Mouse (Mus musculus): ENCODE measurements around the gene Dip2c. TPM values are rescaled to one million over a fixed set of nuclear protein-coding genes. Genes with fewer than 3 reads are reported as not detected.

Dip2c gene
- total RNA-seq, 4 experiments from 2014 or later, result 38.1 to 45.2 (median 41.7) TPM

DNA sequence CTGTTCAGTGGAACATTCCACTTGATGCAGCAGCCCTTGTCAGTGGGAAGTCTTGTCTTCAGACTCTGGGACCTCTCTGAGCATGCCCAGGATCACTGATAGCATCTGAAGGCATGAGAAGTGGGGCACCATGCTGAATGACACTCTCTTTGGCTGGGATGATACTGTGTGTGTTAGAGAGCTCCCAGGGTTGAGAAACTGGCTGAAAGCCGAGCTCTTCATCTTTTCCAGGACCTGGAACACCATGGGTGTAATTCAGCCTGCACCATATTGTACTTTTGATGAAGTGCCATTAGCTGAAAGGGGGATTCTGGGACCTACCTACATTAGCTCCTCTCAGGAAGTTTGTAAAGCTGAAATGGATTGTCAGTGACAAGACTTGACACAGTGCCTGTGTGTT is 146.5 kb downstream of the Dip2c start:
- DNase-seq (ENCODE audit: low spot score), result no peak

DNA sequence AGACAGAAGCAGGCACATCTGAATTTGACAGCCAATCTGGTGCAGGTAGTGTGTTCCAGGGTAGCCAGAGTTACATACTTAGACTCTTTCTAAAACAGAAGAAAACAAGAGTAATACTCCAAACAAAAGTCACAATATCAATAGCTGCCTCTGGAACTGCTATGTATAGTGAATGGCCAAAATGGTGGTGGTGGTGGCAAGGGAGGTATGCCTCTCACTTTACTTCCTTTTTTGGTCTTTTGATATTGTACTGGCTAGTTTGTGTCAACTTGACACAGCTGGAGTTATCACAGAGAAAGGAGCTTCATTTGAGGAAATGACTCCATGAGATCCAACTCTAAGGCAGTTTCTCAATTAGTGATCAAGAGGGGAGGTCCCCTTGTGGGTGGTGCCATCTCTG is 148.1 kb downstream of the Dip2c start:
- DNase-seq (ENCODE audit: low spot score), result no peak

DNA sequence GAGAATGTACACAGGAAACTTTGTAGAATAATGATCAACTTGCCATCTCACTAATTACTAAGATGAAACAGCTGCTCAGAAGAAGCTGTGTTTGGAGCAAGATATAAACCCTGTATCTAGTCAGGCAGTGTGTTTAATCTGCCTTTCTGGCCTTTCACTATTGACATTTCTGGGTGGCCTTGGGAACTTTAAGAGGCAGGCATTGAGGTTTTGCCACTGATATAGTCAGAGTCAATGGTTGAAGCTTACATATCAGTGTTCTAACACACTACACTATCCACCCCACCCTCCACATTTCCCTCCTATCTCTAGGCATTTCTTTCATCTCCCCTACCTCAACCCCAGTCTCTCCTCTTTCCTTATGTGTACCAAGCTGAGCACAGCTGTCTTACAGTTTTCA is 149.9 kb downstream of the Dip2c start:
- DNase-seq (ENCODE audit: low spot score), result no peak

DNA sequence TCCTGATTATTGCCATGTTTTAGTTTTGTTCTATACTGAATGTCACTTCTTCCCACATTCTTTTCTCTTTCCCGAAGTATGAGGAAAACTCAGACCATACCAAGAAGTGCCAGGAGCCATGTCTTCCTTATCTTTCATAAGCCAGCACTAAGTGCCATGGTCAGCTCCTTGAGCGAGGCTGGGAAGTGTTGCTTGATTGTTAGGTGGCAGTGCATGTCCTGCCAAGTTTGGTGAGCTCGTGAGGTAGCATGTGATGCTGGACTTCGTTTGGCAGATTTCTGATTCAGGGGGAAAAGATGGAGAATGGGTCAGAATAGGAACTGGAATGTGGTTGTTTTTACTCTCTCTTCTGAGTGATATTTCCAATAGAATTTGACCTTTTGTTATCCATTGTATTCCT is 150.5 kb downstream of the Dip2c start:
- no peak for DNase-seq (ENCODE audit: low spot score)

DNA sequence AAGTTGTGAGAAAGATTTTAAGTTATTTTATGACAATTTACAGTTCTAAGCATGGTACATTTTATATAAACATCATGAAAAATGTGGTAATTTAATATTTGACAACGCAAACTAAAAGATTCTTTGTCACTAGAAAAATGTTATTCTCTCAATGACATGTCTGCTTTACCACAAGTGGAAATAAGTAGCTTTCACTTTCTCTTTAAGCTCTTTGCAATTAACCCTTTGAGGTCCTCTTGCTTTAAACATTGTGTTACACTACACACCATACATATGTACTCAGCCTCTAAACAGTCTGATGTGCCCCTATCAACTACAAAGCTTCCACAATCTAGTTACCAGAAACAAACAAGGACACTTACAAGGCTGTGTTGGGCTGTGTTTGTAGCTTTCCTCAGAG is 153.6 kb downstream of the Dip2c start:
- DNase-seq (ENCODE audit: low spot score), result no peak

DNA sequence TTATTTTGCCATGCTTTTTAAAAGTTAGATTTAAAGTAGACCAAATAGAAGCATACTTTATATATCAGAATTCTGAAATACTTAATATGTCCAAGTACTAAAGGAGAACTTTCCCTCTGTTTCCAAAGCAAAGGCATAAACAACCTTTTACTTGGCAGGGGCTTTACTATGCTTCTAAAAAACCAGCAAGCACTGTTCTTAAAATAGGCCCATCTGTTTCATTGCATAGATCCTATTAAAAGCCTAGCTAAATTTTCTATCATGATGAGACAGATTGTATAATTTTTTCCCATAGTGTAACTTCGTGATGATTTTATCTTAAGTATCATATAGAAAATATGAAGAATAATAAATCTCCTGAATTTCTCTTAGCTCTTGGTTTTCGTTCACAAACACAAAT is 154.4 kb downstream of the Dip2c start:
- DNase-seq (ENCODE audit: low spot score), result no peak

DNA sequence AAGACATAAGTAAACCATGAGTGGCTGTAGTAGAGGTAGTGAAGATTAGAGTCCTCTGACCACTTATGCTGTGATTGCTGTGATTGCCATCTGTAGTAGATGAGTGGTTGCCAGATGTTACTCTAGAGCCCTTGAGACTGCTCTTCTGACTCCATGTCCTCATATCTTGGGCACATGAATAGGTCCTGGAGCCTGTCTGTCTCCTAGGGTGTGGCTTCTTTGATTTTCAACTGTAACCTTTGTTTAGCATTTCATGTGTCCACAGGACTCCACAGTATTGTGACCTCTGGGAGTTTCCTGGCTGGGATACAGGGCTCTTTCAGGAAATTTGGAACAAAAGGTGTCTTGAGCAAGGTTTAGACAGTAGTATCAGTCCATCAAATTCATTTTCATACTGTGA is 155.1 kb downstream of the Dip2c start:
- peak; percentile 19 for DNase-seq (ENCODE audit: low spot score)

DNA sequence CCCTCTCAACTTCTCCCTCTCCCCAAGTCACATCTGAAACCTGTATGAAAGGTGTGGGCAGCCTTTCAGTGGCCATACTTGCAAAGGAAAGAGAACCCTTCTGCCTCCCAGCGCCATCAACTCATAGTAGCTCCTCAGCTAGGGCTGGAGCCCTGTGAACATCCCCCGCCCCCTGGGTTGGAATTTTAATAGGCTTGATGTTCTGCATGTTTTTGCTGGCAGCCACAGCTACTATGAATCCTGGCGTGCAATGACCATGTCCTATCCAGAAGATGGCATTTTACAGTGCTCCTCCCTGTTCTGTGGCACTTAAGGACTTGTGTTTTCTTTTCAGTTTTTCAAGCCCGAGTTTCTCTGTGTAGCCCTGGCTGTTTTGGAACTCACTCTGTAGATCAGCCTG is 166.7 kb downstream of the Dip2c start:
- DNase-seq (ENCODE audit: low spot score), result no peak

DNA sequence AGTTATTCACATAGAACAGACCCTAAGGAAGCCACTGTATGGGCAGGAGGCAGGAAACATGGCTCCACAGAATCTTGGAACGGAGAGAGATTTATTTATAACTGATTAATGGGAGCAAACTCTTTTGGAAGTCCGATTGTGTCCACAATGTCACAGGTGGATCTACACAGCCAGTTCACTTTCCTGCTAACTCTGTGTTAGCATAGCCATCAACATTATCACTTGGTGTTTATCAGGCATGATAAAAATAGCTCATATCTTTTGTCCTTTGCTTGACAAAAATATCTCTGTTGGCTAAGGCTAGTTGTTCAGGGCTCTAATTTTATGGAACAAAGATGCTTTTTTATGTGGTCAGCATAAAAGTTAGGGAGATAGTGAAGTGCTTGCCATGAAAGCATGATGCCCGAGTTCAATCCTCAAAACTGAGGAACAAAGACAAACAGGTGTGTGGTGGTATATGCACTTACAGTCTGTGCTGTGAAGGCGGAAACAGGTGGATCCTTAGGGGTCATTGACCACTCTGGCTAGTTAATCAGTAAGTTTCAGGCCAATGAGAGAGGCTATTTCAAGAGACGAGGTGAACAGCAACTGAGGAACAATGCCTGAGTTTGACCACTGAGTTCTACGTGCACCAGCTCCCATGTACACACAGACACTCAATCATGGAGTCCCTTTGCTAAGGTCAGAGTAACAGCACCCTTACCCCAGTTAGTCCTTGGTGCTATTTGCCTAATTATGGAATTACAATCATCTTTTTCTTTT is 169.4 kb downstream of the Dip2c start:
- no peak for DNase-seq (ENCODE audit: low spot score)

DNA sequence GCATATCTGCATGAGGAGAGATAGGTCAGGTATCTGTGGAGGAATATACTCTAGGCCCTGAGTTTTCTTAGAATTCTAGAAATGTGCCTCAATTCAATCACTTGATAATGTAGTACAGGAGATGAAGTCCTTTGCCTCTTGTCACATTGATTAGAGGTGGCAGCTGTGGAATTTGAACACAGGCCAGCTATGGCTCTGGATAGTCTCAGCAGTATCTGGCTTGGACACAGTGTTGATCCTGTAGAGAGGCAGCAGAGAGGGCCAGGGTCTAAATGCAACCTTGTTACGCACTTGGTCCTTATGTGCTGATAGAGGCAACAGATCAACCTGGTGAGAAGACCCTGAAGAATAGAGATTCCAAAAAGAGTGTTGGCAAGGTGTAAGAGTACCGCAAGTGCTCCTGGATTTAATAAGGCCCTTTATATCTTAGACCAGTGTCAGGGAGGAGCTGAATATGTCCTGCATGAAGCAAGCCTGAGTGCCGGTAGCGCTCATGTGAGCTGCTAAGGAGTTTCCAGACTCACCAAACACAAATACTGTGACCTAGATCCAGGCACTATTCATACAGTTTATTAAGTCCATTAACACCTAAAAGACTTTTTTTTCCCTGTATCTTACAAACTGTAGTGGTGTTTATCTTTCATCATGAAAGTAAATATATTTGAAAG is 170.3 kb downstream of the Dip2c start:
- DNase-seq (ENCODE audit: low spot score), result peak; percentile 58

DNA sequence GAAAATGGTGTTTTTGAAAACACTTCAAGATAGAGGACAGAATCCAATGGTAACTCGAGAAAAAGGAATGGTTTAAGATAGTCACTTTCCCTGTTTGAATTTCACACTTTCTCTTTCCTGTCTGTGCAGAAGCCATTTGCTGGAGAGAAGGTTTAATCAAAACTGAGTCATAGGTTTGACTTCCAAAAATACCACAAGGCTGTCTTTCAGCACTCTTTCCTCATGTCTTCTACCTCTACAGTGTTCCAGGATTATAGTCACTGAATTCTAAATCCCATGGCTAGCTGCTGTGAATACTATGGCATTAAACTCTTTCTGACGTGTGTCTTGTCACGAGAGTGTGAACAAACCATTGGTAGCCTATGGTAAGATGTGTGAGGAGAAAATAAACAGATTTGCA is 173.9 kb downstream of the Dip2c start:
- DNase-seq (ENCODE audit: low spot score), result no peak

DNA sequence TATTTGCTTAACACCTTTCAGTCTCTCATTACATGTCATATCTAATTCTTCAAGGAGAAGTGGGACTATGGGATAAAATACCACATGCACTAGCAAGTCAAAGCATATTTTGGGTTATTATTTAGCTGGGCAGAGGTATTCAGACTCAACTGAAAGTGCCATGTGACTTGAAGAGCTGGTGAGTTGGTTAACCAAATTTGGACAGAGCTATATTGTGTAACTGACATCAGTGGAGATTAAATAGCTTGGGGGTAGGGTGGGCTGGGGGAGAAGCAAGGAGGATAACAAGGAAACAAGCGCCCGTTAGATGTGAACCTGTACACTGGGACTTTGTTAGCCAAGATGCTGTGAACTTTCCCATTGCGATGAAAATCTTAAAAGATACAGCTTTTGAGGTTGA is 175.6 kb downstream of the Dip2c start:
- DNase-seq (ENCODE audit: low spot score), result no peak

DNA sequence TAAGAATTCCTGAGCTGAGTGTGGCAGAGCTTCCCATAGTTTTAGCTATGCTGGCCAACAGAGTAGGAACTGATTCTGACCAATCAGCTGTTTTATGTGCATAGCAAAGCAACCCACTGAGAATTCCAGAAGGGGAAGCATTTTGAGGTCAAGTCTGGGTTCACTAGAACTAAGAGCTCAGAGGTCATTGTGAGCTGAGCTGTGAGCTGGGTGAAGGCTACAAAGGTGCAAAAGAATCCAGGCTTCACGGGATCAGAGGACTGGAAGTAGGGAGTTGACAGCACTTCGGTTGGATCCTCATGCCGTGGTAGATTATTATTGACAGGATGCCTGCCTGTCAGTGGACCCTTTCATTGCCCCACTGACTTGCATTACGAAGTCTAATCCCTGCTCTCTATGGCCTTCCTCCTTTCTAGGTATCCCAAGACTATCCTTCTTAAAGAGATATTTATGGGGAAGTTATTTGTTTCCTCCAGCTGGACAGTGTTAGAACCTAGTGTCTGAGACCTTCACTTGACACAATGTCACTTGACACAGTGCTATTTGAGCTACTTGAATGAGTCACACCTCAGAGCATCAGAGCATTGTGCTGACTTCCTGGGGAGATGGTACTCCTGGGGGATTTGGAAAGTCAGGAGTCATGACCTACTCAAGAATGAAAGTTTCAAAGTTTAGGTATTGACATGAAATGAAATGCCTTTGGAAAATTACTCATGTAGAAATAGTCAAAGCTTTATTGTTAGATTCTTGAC is 178.3 kb downstream of the Dip2c start:
- no peak for DNase-seq (ENCODE audit: low spot score)

DNA sequence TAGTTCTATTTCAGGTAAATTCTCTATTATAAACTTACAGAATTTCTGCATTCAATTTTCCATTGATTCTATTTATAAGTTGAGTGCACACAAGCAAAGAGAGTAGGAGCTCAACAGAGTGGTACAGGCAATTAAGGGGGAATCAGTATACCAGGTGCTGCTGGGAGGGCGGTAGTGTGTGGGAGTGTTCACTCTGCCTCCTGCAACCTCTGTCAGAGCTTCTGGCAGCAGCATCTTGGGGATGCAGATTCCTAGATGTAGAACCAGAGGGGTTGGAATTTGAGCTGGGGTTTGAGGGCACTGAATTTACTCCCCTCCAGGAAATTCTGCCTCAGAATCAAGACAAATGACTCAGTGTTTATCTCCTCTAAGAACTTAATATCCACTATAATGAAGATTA is 179.7 kb downstream of the Dip2c start:
- DNase-seq (ENCODE audit: low spot score), result no peak

DNA sequence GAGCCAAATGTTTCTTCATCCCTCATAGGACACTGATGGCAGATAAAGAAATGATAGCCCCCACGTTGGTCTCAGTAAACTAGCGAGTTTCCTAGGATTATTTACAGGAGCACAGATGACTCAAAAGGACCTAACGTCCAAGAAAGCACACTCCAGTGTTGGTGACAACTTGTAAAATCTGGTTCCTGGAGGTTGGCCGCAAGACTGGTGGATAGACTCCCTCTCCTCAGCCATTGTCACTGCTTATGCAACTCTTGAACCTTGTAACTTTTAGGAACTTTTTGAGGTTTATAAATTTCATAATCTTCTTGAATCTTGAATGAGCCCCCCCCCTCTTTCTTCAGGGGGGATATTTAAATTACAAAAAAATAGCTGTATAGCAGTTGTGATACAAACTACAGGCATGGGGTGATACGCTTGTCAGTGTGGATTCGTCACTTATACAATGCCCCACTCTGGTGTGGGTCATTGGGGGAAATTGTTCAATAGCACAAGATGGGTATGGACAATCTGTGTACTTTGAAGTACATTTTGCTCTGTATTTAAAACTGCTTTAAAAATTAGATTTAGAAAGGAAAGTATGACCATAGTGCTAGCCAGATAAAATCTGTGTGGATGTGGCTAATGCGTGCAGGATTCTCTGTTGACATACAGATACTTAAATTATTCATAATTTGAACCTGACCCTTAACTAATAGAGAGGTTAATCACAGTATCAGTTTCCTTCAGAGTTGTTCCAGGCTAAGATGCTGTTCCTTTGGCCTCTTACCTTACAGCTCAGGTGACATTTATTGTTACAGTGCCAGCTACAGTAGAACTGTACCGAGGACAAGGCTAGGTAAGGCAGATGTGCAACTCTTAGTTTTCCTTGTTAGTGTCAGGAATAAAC is 181.3 kb downstream of the Dip2c start:
- DNase-seq (ENCODE audit: low spot score), result no peak

DNA sequence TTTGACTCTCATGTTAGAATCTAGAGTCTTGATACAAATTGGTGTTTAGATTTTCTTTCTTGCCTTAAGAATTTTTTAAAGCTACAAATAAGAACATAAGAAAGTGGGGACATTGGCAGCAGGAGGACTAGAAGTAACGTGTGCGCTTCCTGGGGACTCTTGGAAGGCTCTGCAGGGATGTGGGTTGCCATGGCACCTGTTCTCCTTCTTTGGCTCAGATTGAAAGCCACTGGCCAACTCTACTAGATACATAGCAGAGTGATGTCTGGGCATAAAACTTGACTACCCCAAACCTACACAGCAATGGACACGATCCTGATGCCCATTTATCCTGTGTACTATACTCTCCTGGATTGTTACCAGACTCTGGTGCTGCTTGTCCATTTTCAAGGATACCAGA is 188.1 kb downstream of the Dip2c start:
- no peak for DNase-seq (ENCODE audit: low spot score)

DNA sequence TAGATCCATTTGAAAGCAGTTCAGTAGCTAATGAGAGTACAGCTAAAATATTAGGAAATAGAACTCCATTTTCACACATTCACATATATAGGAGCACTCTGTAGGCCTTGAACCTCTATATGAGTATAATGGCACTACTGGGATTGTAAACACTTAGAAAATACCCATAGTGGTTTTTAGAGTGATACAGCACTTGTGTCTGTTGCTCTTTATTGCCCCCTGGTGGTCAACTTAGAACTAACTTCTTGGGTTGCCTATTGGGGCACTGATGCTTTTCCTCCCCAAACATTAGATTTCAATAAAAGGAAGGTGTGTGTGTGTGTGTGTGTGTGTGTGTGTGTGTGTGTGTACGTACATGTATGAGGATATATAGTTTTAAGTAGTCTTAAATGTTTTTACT is 190.9 kb downstream of the Dip2c start:
- DNase-seq (ENCODE audit: low spot score), result peak; percentile 80

DNA sequence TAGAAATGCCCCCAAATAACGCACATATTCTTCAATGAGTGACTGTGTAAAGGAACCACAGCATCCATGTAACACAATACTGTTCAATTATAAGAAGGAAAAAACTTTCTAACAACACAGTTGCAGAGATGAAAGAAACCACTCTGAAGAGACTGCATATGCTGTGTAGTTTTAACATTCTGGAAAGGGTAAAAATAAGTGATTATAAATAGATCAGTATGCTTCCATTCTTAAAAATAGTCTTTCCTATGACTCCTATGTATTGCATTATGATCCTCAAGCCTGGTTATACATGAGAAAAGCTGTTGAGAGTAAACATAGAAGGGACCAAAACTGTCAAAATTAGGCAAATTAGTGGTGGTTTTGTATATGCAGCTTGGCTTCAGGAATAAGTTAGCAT is 197.1 kb downstream of the Dip2c start:
- DNase-seq (ENCODE audit: low spot score), result no peak

DNA sequence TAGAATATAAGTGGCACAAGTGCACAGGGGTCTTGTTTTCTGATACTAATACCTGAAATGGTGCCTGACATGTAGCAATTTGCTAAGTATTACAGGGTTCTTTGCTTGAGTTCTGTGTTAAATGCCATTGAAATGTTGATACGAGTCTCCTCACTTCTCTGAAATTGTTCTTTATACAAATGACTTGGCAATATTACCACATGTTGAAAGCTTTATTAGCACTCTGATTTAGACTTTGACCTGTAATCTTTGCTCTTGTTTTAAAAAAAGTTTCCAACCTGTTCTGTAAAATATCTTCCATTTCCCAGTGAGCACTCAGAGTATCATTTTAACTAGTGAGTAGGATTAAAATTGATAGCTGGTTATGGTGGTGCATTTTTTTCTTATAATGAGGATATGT is 205.4 kb downstream of the Dip2c start:
- DNase-seq (ENCODE audit: low spot score), result no peak

DNA sequence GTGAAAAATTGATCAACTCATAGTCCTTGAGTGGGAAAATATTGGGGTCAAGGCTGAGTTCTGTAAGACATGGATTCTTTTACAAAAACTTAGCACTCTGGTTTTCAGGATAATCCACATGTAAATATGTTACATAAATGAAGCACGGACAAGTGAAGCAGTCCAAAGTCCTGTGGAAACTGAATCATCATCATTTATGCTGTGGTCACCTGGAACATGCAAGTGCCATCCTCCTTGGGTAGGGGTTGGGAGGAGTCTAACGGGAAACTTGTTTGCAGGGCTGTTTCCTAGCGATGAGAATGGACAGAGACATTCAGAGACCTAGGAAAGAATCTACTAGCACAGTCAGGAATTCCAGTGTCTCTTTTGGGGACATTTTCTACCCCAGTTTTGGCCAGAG is 213.4 kb downstream of the Dip2c start:
- no peak for DNase-seq (ENCODE audit: low spot score)

DNA sequence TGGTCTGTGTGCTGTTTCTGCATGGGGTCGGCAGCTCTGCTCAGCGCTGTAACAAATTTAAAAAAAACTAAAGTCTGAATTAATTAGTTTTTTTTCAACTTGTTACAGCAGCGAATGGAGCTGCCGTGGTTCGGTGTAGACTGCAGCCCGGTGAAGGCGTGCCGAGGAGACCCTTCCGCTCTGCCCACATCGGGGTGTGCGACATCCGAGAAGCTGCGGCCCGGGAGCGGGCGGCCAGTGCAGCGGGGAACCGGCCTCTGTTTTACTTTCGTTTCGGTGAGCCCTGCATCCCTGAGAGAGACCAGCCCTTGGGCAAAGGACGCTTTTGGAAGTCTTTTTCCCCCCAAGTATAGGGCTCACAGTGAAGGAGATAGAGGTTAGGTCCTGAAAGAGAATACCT is 218.4 kb downstream of the Dip2c start:
- no peak for DNase-seq (ENCODE audit: low spot score)
